Mouse (Mus musculus) urinary bladder, postnatal 14 days (tissue): ENCODE measurements around the gene Tspan17.

Experiments
- DNase-seq: peaks from one replicate; pipeline ENCODE4 v3.0.0; 2021; ENCODE audit warnings: low spot score

The Tspan17 gene

GRCm38 (mm10) chr13:54788740-54789560 lies at the start of gene Tspan17:
Gene Tspan17, plus strand, starts transcription at chr13:54789377.
- peak; percentile 98 for DNase-seq

GRCm38 (mm10) chr13:54746110-54746509 lies 43.1 kb upstream of the Tspan17 start:
- DNase-seq, result no peak

GRCm38 (mm10) chr13:54746896-54747295 lies 42.3 kb upstream of the Tspan17 start:
- no peak for DNase-seq

GRCm38 (mm10) chr13:54748190-54748589 lies 41.0 kb upstream of the Tspan17 start:
- DNase-seq, result no peak

GRCm38 (mm10) chr13:54748721-54749060 lies 40.5 kb upstream of the Tspan17 start:
- DNase-seq, result no peak

- no peak for DNase-seq
Measured at GRCm38 (mm10) chr13:54749061-54749863, 39.9 kb upstream of the Tspan17 start.

GRCm38 (mm10) chr13:54749864-54750411 lies 39.2 kb upstream of the Tspan17 start, which contains the start of gene Gprin1:
Gene Gprin1, minus strand, starts transcription at chr13:54749874.
- DNase-seq, result no peak

GRCm38 (mm10) chr13:54750699-54751098 lies 38.5 kb upstream of the Tspan17 start:
- DNase-seq, result peak; percentile 28

GRCm38 (mm10) chr13:54752656-54753055 lies 36.5 kb upstream of the Tspan17 start:
- no peak for DNase-seq

- DNase-seq, result no peak
Measured at GRCm38 (mm10) chr13:54753733-54754132, 35.4 kb upstream of the Tspan17 start.

- DNase-seq, result no peak
Measured at GRCm38 (mm10) chr13:54754169-54755080, 34.8 kb upstream of the Tspan17 start.

GRCm38 (mm10) chr13:54755201-54755830 lies 33.9 kb upstream of the Tspan17 start:
- DNase-seq, result no peak

GRCm38 (mm10) chr13:54756156-54756712 lies 32.9 kb upstream of the Tspan17 start:
- DNase-seq, result no peak

GRCm38 (mm10) chr13:54757093-54757830 lies 31.9 kb upstream of the Tspan17 start:
- DNase-seq, result no peak

GRCm38 (mm10) chr13:54758045-54758755 lies 31.0 kb upstream of the Tspan17 start:
- DNase-seq, result peak; percentile 77

GRCm38 (mm10) chr13:54758756-54759470 lies 30.3 kb upstream of the Tspan17 start:
- no peak for DNase-seq

- DNase-seq, result no peak
Measured at GRCm38 (mm10) chr13:54759496-54759895, 29.7 kb upstream of the Tspan17 start.

- no peak for DNase-seq
Measured at GRCm38 (mm10) chr13:54760164-54760795, 28.9 kb upstream of the Tspan17 start.
